ENCODE assay signal across 21 mouse cellular contexts in the genomic region with DNA sequence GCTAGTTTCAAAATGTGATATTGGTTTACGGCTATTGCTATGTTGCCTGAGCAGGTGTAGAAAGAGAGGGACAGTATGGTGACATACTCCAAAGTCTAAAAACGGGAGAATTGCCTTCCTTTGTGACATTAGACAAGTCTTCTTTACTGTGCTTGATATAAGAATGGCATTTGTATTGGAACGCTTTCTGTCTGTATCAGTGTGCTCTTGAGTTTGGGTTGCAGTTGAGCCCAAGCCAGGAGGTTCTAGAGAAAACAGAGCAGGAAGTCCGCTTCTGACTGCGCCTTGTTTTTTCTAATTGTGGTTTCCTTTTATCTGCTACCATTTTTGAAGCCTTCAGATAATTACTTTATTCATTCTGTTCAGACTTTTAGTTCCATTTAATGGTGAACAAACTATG. TPM values are rescaled to one million over a fixed set of nuclear protein-coding genes. Genes with fewer than 3 reads are reported as not detected.
DNase-seq lines count a peak whose midpoint lies in the region; ATAC-seq and TF ChIP-seq lines count a peak whose summit lies in the region.
"Had no signal": no experiment of that assay in that cellular context is flagged by ENCODE, and none has a peak within 500 bp of the region (broad histone marks: within the 10 kb centered on the region; RNA-seq: fewer than 3 reads in every experiment).

No protein-coding gene starts in this region.

- no peak overlapping the region for H3K27ac ChIP-seq in intestine, postnatal 0 days (ENCODE audit: low read depth, low read length)
- no peak overlapping the region for H3K27ac ChIP-seq in intestine, embryonic 16.5 days (ENCODE audit: low read length)
- peak overlapping the region; percentile 89 for H3K27ac ChIP-seq in MEL (ENCODE audit: control insufficient read depth, low read depth, low read length)
- no peak overlapping the region for H3K27ac ChIP-seq in embryonic facial prominence, embryonic 10.5 days (replicated peaks)
- H3K27ac ChIP-seq: forebrain, embryonic 13.5 days; limb, embryonic 13.5 days had no signal

- peaks cover 7% of the 10 kb centered on the region; the same call in 1 of the 2 replicates for H3K36me3 ChIP-seq in intestine, postnatal 0 days (ENCODE audit: control insufficient read depth, insufficient read depth)
- no peaks in the 10 kb centered on the region for H3K36me3 ChIP-seq in intestine, embryonic 16.5 days (ENCODE audit: control insufficient read depth, insufficient read depth, low read length)
- H3K36me3 ChIP-seq in MEL (ENCODE audit: control insufficient read depth in 1 of 2, insufficient read depth in 2 of 2, low read length in 2 of 2), result peaks cover 32 to 37% of the 10 kb centered on the region in 2 experiments
- H3K36me3 ChIP-seq in embryonic facial prominence, embryonic 10.5 days (replicated peaks), result peaks cover 31% of the 10 kb centered on the region

- peaks cover 35% of the 10 kb centered on the region for H3K79me2 ChIP-seq in MEL (ENCODE audit: control insufficient read depth, insufficient read depth, low read length, poor library complexity)

- H3K4me3 ChIP-seq in intestine, postnatal 0 days (ENCODE audit: low read depth, low read length), result no peak overlapping the region
- no peak overlapping the region for H3K4me3 ChIP-seq in intestine, embryonic 16.5 days (ENCODE audit: low read length)
- H3K4me3 ChIP-seq in MEL (ENCODE audit: control insufficient read depth in 1 of 2, insufficient read depth in 1 of 2, low read depth in 2 of 2, low read length in 2 of 2), result peak overlapping the region; percentile 12; a peak in 2 of 4 replicates
- H3K4me3 ChIP-seq in embryonic facial prominence, embryonic 10.5 days, result no peak overlapping the region
- H3K4me3 ChIP-seq: forebrain, embryonic 13.5 days; limb, embryonic 13.5 days; myocyte had no signal

- DNase-seq in MEL (ENCODE audit: low read depth, low spot score), result peak; percentile 84
- peak; percentile 73 for DNase-seq in induced T-regulatory cell, adult 2 months (ENCODE audit: low read depth)
- DNase-seq in naive thymus-derived CD4-positive, alpha-beta T cell, adult 2 months (ENCODE audit: low read depth), result peak; percentile 66
- no peak for DNase-seq in right cerebral cortex, postnatal 36 days (ENCODE audit: low spot score in 2 of 2)
- no peak for DNase-seq in embryonic facial prominence, embryonic 10.5 days (ENCODE audit: low spot score)
- DNase-seq: adrenal gland, adult 8-10 months; cerebellum, postnatal 14 days; heart, postnatal 4 days; kidney, postnatal 10 days; layer of hippocampus, adult 9-11 months; lung, embryonic 14.5 days; lung, postnatal 4 days; midbrain, embryonic 14.5 days; retina, postnatal 1 day; spleen, adult 18-20 months; thymus, postnatal 36 days had no signal

- no peaks in the 10 kb centered on the region for H3K9me3 ChIP-seq in intestine, postnatal 0 days (ENCODE audit: control insufficient read depth)
- H3K9me3 ChIP-seq in intestine, embryonic 16.5 days (ENCODE audit: control insufficient read depth, low read length), result no peaks in the 10 kb centered on the region
- no peaks in the 10 kb centered on the region for H3K9me3 ChIP-seq in MEL (replicated peaks; ENCODE audit: insufficient read depth, low read length)
- no peaks in the 10 kb centered on the region for H3K9me3 ChIP-seq in embryonic facial prominence, embryonic 10.5 days
- H3K9me3 ChIP-seq: forebrain, embryonic 13.5 days; limb, embryonic 13.5 days had no signal

- TF ChIP-seq POLR2A in MEL (IDR thresholded peaks at IDR 0.05; ENCODE audit: control insufficient read depth in 1 of 2, insufficient read depth in 1 of 2, low read depth in 1 of 2, low read length in 2 of 2, poor library complexity in 1 of 2), result no peak

- H3K9ac ChIP-seq in intestine, postnatal 0 days (ENCODE audit: low read depth, low read length), result no peak overlapping the region
- no peak overlapping the region for H3K9ac ChIP-seq in intestine, embryonic 16.5 days (ENCODE audit: low read depth, low read length)
- H3K9ac ChIP-seq in MEL (ENCODE audit: control insufficient read depth, low read depth, low read length, poor library complexity, severe bottlenecking), result peak overlapping the region; percentile 53
- H3K9ac ChIP-seq: forebrain, embryonic 13.5 days; limb, embryonic 13.5 days; lung, embryonic 14.5 days had no signal

- peak; percentile 72 to 83 for TF ChIP-seq EP300 in MEL (IDR thresholded peaks at IDR 0.05; ENCODE audit: low read depth in 1 of 2, low read length in 2 of 2)

- no peak for TF ChIP-seq RAD21 in MEL (IDR thresholded peaks at IDR 0.05; ENCODE audit: low read depth, low read length)

- WGBS in intestine, postnatal 0 days, result 67% methylated on average over 5 of the region's 5 CpGs
- WGBS in intestine, embryonic 16.5 days, result 83% methylated on average over 5 of the region's 5 CpGs
- 90% methylated on average over 5 of the region's 5 CpGs for WGBS in embryonic facial prominence, embryonic 10.5 days

- no peaks in the 10 kb centered on the region for H3K27me3 ChIP-seq in intestine, postnatal 0 days (replicated peaks; ENCODE audit: control insufficient read depth, insufficient read depth, low read length)
- H3K27me3 ChIP-seq in intestine, embryonic 16.5 days (replicated peaks; ENCODE audit: control insufficient read depth, insufficient read depth, low read length), result no peaks in the 10 kb centered on the region
- H3K27me3 ChIP-seq in MEL (ENCODE audit: control insufficient read depth in 1 of 2, insufficient read depth in 2 of 2, low read length in 2 of 2), result no peaks in the 10 kb centered on the region
- H3K27me3 ChIP-seq in embryonic facial prominence, embryonic 10.5 days (replicated peaks; ENCODE audit: low read depth, poor library complexity, severe bottlenecking), result no peaks in the 10 kb centered on the region
- H3K27me3 ChIP-seq: forebrain, embryonic 13.5 days; limb, embryonic 13.5 days had no signal

- no peak overlapping the region for H3K4me2 ChIP-seq in intestine, postnatal 0 days (replicated peaks; ENCODE audit: low read depth)
- H3K4me2 ChIP-seq in intestine, embryonic 16.5 days (ENCODE audit: low read depth, low read length), result no peak overlapping the region
- H3K4me2 ChIP-seq: forebrain, embryonic 13.5 days; limb, embryonic 13.5 days; lung, embryonic 14.5 days had no signal

- 0 out of 2 replicates have a peak, but pooled peaks have one; percentile 43 for ATAC-seq in intestine, postnatal 0 days
- ATAC-seq in intestine, embryonic 16.5 days, result no peak
- ATAC-seq: forebrain, embryonic 13.5 days had no signal

- no peak for TF ChIP-seq CTCF in intestine, postnatal 0 days (IDR thresholded peaks at IDR 0.05; ENCODE audit: low read depth)
- no peak for TF ChIP-seq CTCF in MEL (IDR thresholded peaks at IDR 0.05 in 2 of 3, conservative IDR thresholded peaks at IDR 0.05 in 1 of 3; ENCODE audit: control insufficient read depth in 1 of 3, insufficient read depth in 1 of 3, low read depth in 2 of 3, low read length in 3 of 3, poor library complexity in 1 of 3, severe bottlenecking in 1 of 3)

- H3K4me1 ChIP-seq in intestine, postnatal 0 days (replicated peaks; ENCODE audit: control insufficient read depth, insufficient read depth, low read length), result no peaks in the 10 kb centered on the region
- peaks cover 3% of the 10 kb centered on the region; the same call in 1 of the 2 replicates for H3K4me1 ChIP-seq in intestine, embryonic 16.5 days (ENCODE audit: control insufficient read depth, insufficient read depth, low read length)
- H3K4me1 ChIP-seq in MEL (ENCODE audit: control insufficient read depth in 1 of 2, insufficient read depth in 2 of 2, low read length in 2 of 2), result peaks cover 11 to 20% of the 10 kb centered on the region in 2 experiments
- no peaks in the 10 kb centered on the region for H3K4me1 ChIP-seq in embryonic facial prominence, embryonic 10.5 days
- H3K4me1 ChIP-seq: forebrain, embryonic 13.5 days; limb, embryonic 13.5 days had no signal

TF ChIP-seq in MEL, 35 proteins besides CTCF, POLR2A, EP300 and RAD21 (continues in another document):
- TF ChIP-seq MXI1 (IDR thresholded peaks at IDR 0.05; ENCODE audit: low read depth, low read length) (no peak), MEF2A (IDR thresholded peaks at IDR 0.05; ENCODE audit: extremely low read depth, insufficient replicate concordance, low read depth, low read length, poor library complexity, severe bottlenecking) (no peak), NELFE (IDR thresholded peaks at IDR 0.05; ENCODE audit: low read depth, low read length) (no peak), MAX (IDR thresholded peaks at IDR 0.05; ENCODE audit: low read length) (no peak), RCOR1 (IDR thresholded peaks at IDR 0.05; ENCODE audit: low read depth, low read length) (peak; percentile 64), ZMIZ1 (IDR thresholded peaks at IDR 0.05; ENCODE audit: low read depth, low read length) (no peak), POLR2AphosphoS2 (IDR thresholded peaks at IDR 0.05; ENCODE audit: low read length) (no peak), ZNF384 (IDR thresholded peaks at IDR 0.05; ENCODE audit: low read depth, low read length) (peak; percentile 92), ETS1 (IDR thresholded peaks at IDR 0.05; ENCODE audit: low read depth, low read length) (peak; percentile 57; the same call in 1 of the 2 replicates), ZC3H11A (IDR thresholded peaks at IDR 0.05; ENCODE audit: low read depth, low read length) (no peak), ZKSCAN1 (IDR thresholded peaks at IDR 0.05; ENCODE audit: low read depth, low read length) (no peak), ELF1 (IDR thresholded peaks at IDR 0.05; ENCODE audit: low read depth, low read length) (peak; percentile 68), MAFK (IDR thresholded peaks at IDR 0.05; ENCODE audit: borderline replicate concordance, low read depth, low read length) (0 out of 2 replicates have a peak, but pooled peaks have one; percentile 19), USF1 (IDR thresholded peaks at IDR 0.05; ENCODE audit: low read depth, low read length) (no peak), MYC (IDR thresholded peaks at IDR 0.05; ENCODE audit: low read depth, low read length) (0 out of 2 replicates have a peak, but pooled peaks have one; percentile 44), JUND (IDR thresholded peaks at IDR 0.05; ENCODE audit: low read depth, low read length) (no peak), GATA1 (IDR thresholded peaks at IDR 0.05; ENCODE audit: low read depth, low read length) (peak; percentile 87), MYB (IDR thresholded peaks at IDR 0.05; ENCODE audit: low read depth, low read length) (no peak), TCF12 (IDR thresholded peaks at IDR 0.05; ENCODE audit: low read depth, low read length) (0 out of 2 replicates have a peak, but pooled peaks have one; percentile 5), CHD1 (IDR thresholded peaks at IDR 0.05; ENCODE audit: low read depth, low read length) (no peak)

RNA-seq across cellular contexts. Expression of a gene that starts 14.7 kb away (rescaled TPM):
- polyA plus RNA-seq in intestine, postnatal 0 days (2015; fragmentation: Nextera tagmentation; extraction: Ambion mirVana), result 8.3 and 10.3 TPM in 2 replicates
- polyA plus RNA-seq in intestine, embryonic 16.5 days (2015; fragmentation: Nextera tagmentation; extraction: Ambion mirVana), result 14.4 and 17.8 TPM in 2 replicates
- 18.8 and 19.2 TPM in 2 replicates for total RNA-seq in MEL (2012; rRNA removed)
- 10 to 100 TPM; 26.2 to 62.0 TPM for polyA plus RNA-seq in MEL (2012; ENCODE audit: insufficient read depth in 1 of 2, insufficient read length in 2 of 2, low read depth in 1 of 2, low replicate concordance in 2 of 2, missing spikeins in 1 of 2)
- 17.3 and 17.9 TPM in 2 replicates for polyA plus RNA-seq in embryonic facial prominence, embryonic 10.5 days (2016; fragmentation: Nextera tagmentation; extraction: Ambion mirVana)

Comparison
In these comparisons a context has a peak if more than half of its experiments do, and no peak if none do; other contexts are left out.
1. H3K4me3 ChIP-seq: peak in MEL (2 of 2); none in intestine, postnatal 0 days (single experiment), intestine, embryonic 16.5 days (single experiment) and embryonic facial prominence, embryonic 10.5 days (single experiment).
2. DNase-seq: peak in MEL (single experiment), induced T-regulatory cell, adult 2 months (single experiment) and naive thymus-derived CD4-positive, alpha-beta T cell, adult 2 months (single experiment); none in right cerebral cortex, postnatal 36 days (0 of 2) and embryonic facial prominence, embryonic 10.5 days (single experiment).